Mouse (Mus musculus) bone marrow, adult 2 months (tissue): Measurements from ENCODE around the gene Amh. TPM values are rescaled to one million over a fixed set of nuclear protein-coding genes. Genes with fewer than 3 reads are reported as not detected.

Experiments used
- H3K27ac ChIP-seq: fragments of 200-500 bp; 2 replicates; pipeline ENCODE4 v1.5.1; 2012; ENCODE audit warnings: low read depth, mild to moderate bottlenecking, control low read depth, inconsistent platforms, low read length; ENCODE audit not compliant: control insufficient read depth, poor library complexity, insufficient read depth
- H3K4me1 ChIP-seq: fragments of 200-500 bp; 2 replicates; pipeline ENCODE4 v1.6.1; 2011; ENCODE audit warnings: low read length; ENCODE audit not compliant: control insufficient read depth, insufficient read depth
- H3K4me3 ChIP-seq: fragments of 200-500 bp; replicated peaks from 2 replicates; pipeline ENCODE3; 2011; ENCODE audit warnings: mild to moderate bottlenecking, low read depth, low read length, control low read depth; ENCODE audit not compliant: control insufficient read depth
- CTCF ChIP-seq: fragments of 200-500 bp; IDR thresholded peaks from 2 replicates; pipeline ENCODE4 v1.5.1; 2011; ENCODE audit warnings: low read length, control low read depth; ENCODE audit not compliant: control insufficient read depth, insufficient read depth
- POLR2A ChIP-seq: fragments of 200-500 bp; IDR thresholded peaks from 2 replicates; pipeline ENCODE4 v1.6.1; 2011; ENCODE audit warnings: low read depth, mild to moderate bottlenecking, control low read depth, low read length, borderline replicate concordance; ENCODE audit not compliant: control insufficient read depth
- WGBS: fragments of 180-500 bp; shearing (Covaris S2); methylation state at CpG from one replicate; pipeline ENCODE4 v1.1.7; 2018; 5-methylcytosine and 5-hydroxymethylcytosine counted together
- polyA plus RNA-seq: library from polyadenylated mRNA; stranded (reverse); fragments of >200 nt; gene quantifications from 2 replicates; pipeline ENCODE4 v1.2.4, GENCODE M21; 2011; ENCODE audit warnings: low replicate concordance; ENCODE audit not compliant: missing spikeins, insufficient read depth, insufficient read length

Amh gene
- polyA plus RNA-seq, 1 experiment, result 3.0 TPM

GRCm38 (mm10) chr10:80776358-80776869 lies 28.6 kb upstream of the Amh start:
- H3K4me1 ChIP-seq, result no peaks in the 10 kb centered on the region
- TF ChIP-seq CTCF (no peak), POLR2A (no peak)
- 92% methylated on average over 6 of the region's 6 CpGs for WGBS
- no peak overlapping the region for H3K4me3 ChIP-seq
- H3K27ac ChIP-seq, result no peak overlapping the region

- TF ChIP-seq POLR2A, result no peak
- TF ChIP-seq CTCF, result no peak
- 87% methylated on average over 5 of the region's 5 CpGs for WGBS
- Histone ChIP-seq H3K4me1 (no peaks in the 10 kb centered on the region), H3K27ac (no peak overlapping the region), H3K4me3 (no peak overlapping the region)
Measured at GRCm38 (mm10) chr10:80777123-80777522, 27.9 kb upstream of the Amh start.

GRCm38 (mm10) chr10:80779565-80779964 lies 25.5 kb upstream of the Amh start:
- TF ChIP-seq POLR2A (no peak), CTCF (no peak)
- H3K27ac ChIP-seq, result no peak overlapping the region
- H3K4me1 ChIP-seq, result no peaks in the 10 kb centered on the region
- H3K4me3 ChIP-seq, result no peak overlapping the region

GRCm38 (mm10) chr10:80784302-80784701 lies 20.7 kb upstream of the Amh start:
- H3K27ac ChIP-seq, result no peak overlapping the region
- H3K4me1 ChIP-seq, result no peaks in the 10 kb centered on the region
- TF ChIP-seq CTCF (no peak), POLR2A (no peak)
- H3K4me3 ChIP-seq, result no peak overlapping the region
- 98% methylated on average over 2 of the region's 2 CpGs for WGBS

GRCm38 (mm10) chr10:80784871-80785270 lies 20.2 kb upstream of the Amh start:
- TF ChIP-seq CTCF (no peak), POLR2A (no peak)
- WGBS, result 93% methylated on average over 12 of the region's 12 CpGs
- H3K27ac ChIP-seq, result no peak overlapping the region
- no peaks in the 10 kb centered on the region for H3K4me1 ChIP-seq
- H3K4me3 ChIP-seq, result no peak overlapping the region

GRCm38 (mm10) chr10:80785963-80786362 lies 19.1 kb upstream of the Amh start:
- no peak for TF ChIP-seq CTCF
- no peak for TF ChIP-seq POLR2A
- Histone ChIP-seq H3K4me1 (no peaks in the 10 kb centered on the region), H3K27ac (no peak overlapping the region), H3K4me3 (no peak overlapping the region)
- 92% methylated on average over 11 of the region's 11 CpGs for WGBS

- no peak for TF ChIP-seq CTCF
- no peak for TF ChIP-seq POLR2A
- Histone ChIP-seq H3K27ac (no peak overlapping the region), H3K4me1 (no peaks in the 10 kb centered on the region), H3K4me3 (no peak overlapping the region)
- WGBS, result 82% methylated on average over 2 of the region's 2 CpGs
Measured at GRCm38 (mm10) chr10:80787517-80787916, 17.5 kb upstream of the Amh start.

GRCm38 (mm10) chr10:80790761-80791404 lies 14.2 kb upstream of the Amh start:
- Histone ChIP-seq H3K27ac (no peak overlapping the region), H3K4me3 (no peak overlapping the region), H3K4me1 (no peaks in the 10 kb centered on the region)
- no peak for TF ChIP-seq POLR2A
- no peak for TF ChIP-seq CTCF
- 90% methylated on average over 19 of the region's 19 CpGs for WGBS
